Mouse (Mus musculus): ENCODE data around the gene Mtmr11. TPM values are rescaled to one million over a fixed set of nuclear protein-coding genes. Genes with fewer than 3 reads are reported as not detected.

Gene Mtmr11
- 19.4 and 21.2 TPM in 2 replicates for polyA plus RNA-seq (2015; fragmentation: Nextera tagmentation; extraction: Ambion mirVana)

- ATAC-seq (ENCODE audit: insufficient read depth, low FRiP score), result peak; percentile 31; the same call in 1 of the 2 replicates
- H3K36me3 ChIP-seq (ENCODE audit: control insufficient read depth, insufficient read depth, low read length), result no peaks in the 10 kb centered on the region
- H3K27me3 ChIP-seq (ENCODE audit: control insufficient read depth, insufficient read depth, low read length), result no peaks in the 10 kb centered on the region
- H3K4me1 ChIP-seq (ENCODE audit: control insufficient read depth, insufficient read depth, low read length), result peaks cover 16% of the 10 kb centered on the region
- H3K4me2 ChIP-seq (ENCODE audit: low read depth, low read length), result peak within 1 kb of the TSS; percentile 99
- H3K4me3 ChIP-seq (replicated peaks; ENCODE audit: low read length), result peak within 1 kb of the TSS; percentile 51
- WGBS, result 5% methylated on average over 16 of the region's 16 CpGs
- peak within 1 kb of the TSS; percentile 95 for H3K27ac ChIP-seq (ENCODE audit: low read length)
- H3K9me3 ChIP-seq (replicated peaks; ENCODE audit: control insufficient read depth, low read length), result no peaks in the 10 kb centered on the region
- H3K9ac ChIP-seq (ENCODE audit: low read length), result peak within 1 kb of the TSS; percentile 69
Measured at GRCm38 (mm10) chr3:96161869-96162840, at the start of gene Mtmr11. Mtmr11 (plus strand) TSS chr3:96162004.

DNA sequence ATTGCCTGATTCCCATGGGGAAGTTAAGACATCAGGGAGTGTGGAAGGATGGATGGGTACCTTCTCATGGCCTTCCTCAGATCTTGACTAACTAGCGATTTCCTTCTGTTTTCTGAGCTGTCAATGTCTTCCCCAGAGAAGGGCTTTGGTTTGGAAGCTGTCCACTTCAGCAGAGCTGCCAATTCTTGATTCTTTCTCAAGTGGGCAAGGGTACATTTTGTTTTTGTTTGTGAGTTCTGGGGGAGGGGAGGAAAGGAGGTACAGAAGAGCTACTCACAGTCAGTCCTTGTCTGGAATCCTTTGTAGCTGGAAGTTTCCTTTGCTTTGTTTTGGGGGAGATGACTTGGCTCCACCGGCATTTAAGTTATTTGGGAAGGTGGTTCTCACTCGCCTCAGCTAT is 48.6 kb upstream of the Mtmr11 start:
- Histone ChIP-seq H3K4me1 (ENCODE audit: control insufficient read depth, insufficient read depth, low read length) (no peaks in the 10 kb centered on the region), H3K36me3 (ENCODE audit: control insufficient read depth, insufficient read depth, low read length) (no peaks in the 10 kb centered on the region), H3K27ac (ENCODE audit: low read length) (no peak overlapping the region), H3K27me3 (ENCODE audit: control insufficient read depth, insufficient read depth, low read length) (no peaks in the 10 kb centered on the region), H3K9ac (ENCODE audit: low read length) (no peak overlapping the region), H3K9me3 (replicated peaks; ENCODE audit: control insufficient read depth, low read length) (no peaks in the 10 kb centered on the region), H3K4me2 (ENCODE audit: low read depth, low read length) (no peak overlapping the region), H3K4me3 (replicated peaks; ENCODE audit: low read length) (no peak overlapping the region)
- no peak for ATAC-seq (ENCODE audit: insufficient read depth, low FRiP score)
- 55% methylated on average over 3 of the region's 3 CpGs for WGBS

- H3K27ac ChIP-seq (ENCODE audit: low read length), result no peak overlapping the region
- H3K4me1 ChIP-seq (ENCODE audit: control insufficient read depth, insufficient read depth, low read length), result no peaks in the 10 kb centered on the region
- no peaks in the 10 kb centered on the region for H3K36me3 ChIP-seq (ENCODE audit: control insufficient read depth, insufficient read depth, low read length)
- ATAC-seq (ENCODE audit: insufficient read depth, low FRiP score), result no peak
- H3K27me3 ChIP-seq (ENCODE audit: control insufficient read depth, insufficient read depth, low read length), result no peaks in the 10 kb centered on the region
- no peak overlapping the region for H3K4me3 ChIP-seq (replicated peaks; ENCODE audit: low read length)
- no peak overlapping the region for H3K9ac ChIP-seq (ENCODE audit: low read length)
- 65% methylated on average over 2 of the region's 2 CpGs for WGBS
- H3K9me3 ChIP-seq (replicated peaks; ENCODE audit: control insufficient read depth, low read length), result no peaks in the 10 kb centered on the region
- H3K4me2 ChIP-seq (ENCODE audit: low read depth, low read length), result no peak overlapping the region
Measured at GRCm38 (mm10) chr3:96118142-96118541, 43.7 kb upstream of the Mtmr11 start.

DNA sequence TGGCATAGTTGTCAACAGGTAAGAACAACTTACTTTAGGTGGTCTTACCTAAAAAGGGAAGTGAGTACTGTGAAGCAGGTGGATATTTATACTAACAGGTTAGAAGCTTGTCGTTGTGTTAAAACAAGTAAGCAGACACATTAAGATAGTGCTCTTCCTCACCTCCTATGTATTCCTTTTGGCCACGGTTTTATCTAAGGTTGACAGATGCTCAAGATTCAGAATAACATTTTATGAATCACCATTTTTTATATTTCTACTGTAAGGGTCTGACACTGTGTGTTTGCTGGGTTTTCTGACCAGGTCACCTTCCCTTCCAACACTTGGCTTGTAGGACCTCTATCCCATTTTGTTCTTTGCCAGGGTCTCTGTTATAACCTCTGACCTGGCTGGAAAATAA is 43.1 kb upstream of the Mtmr11 start:
- H3K36me3 ChIP-seq (ENCODE audit: control insufficient read depth, insufficient read depth, low read length), result no peaks in the 10 kb centered on the region
- H3K9me3 ChIP-seq (replicated peaks; ENCODE audit: control insufficient read depth, low read length), result no peaks in the 10 kb centered on the region
- no peak overlapping the region for H3K27ac ChIP-seq (ENCODE audit: low read length)
- WGBS, result 82% methylated on average over 2 of the region's 2 CpGs
- no peaks in the 10 kb centered on the region for H3K4me1 ChIP-seq (ENCODE audit: control insufficient read depth, insufficient read depth, low read length)
- no peak overlapping the region for H3K4me3 ChIP-seq (replicated peaks; ENCODE audit: low read length)
- no peak overlapping the region for H3K4me2 ChIP-seq (ENCODE audit: low read depth, low read length)
- no peak for ATAC-seq (ENCODE audit: insufficient read depth, low FRiP score)
- H3K9ac ChIP-seq (ENCODE audit: low read length), result no peak overlapping the region
- no peaks in the 10 kb centered on the region for H3K27me3 ChIP-seq (ENCODE audit: control insufficient read depth, insufficient read depth, low read length)

- Histone ChIP-seq H3K36me3 (ENCODE audit: control insufficient read depth, insufficient read depth, low read length) (no peaks in the 10 kb centered on the region), H3K4me3 (replicated peaks; ENCODE audit: low read length) (no peak overlapping the region), H3K9ac (ENCODE audit: low read length) (no peak overlapping the region), H3K27me3 (ENCODE audit: control insufficient read depth, insufficient read depth, low read length) (no peaks in the 10 kb centered on the region), H3K9me3 (replicated peaks; ENCODE audit: control insufficient read depth, low read length) (no peaks in the 10 kb centered on the region), H3K27ac (ENCODE audit: low read length) (no peak overlapping the region), H3K4me2 (ENCODE audit: low read depth, low read length) (no peak overlapping the region), H3K4me1 (ENCODE audit: control insufficient read depth, insufficient read depth, low read length) (peaks cover 3% of the 10 kb centered on the region; the same call in 1 of the 2 replicates)
- 88% methylated on average over 5 of the region's 5 CpGs for WGBS
- no peak for ATAC-seq (ENCODE audit: insufficient read depth, low FRiP score)
Measured at GRCm38 (mm10) chr3:96124235-96124634, 37.6 kb upstream of the Mtmr11 start.

DNA sequence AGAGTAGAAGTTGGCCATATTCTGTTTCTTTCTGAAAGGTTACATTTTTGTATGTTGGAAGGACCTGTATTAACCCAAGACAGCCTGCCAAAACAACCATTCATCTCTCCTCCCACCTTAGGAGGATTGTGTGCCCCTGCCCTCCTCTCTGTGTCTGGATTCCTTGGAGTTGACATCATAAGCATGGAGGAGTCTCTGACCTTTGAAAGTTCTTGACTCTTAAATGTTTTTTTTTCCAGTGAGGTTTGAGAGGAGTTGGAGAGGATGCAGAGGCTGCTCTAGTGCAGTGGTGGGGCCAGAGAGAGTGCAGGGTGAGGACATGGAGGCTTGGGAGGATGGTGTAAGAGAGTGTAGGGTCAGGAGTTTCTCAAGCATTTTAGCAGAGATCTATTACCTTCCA is 33.7 kb upstream of the Mtmr11 start:
- H3K4me3 ChIP-seq (replicated peaks; ENCODE audit: low read length), result no peak overlapping the region
- no peak overlapping the region for H3K9ac ChIP-seq (ENCODE audit: low read length)
- ATAC-seq (ENCODE audit: insufficient read depth, low FRiP score), result no peak
- no peak overlapping the region for H3K4me2 ChIP-seq (ENCODE audit: low read depth, low read length)
- no peak overlapping the region for H3K27ac ChIP-seq (ENCODE audit: low read length)
- H3K36me3 ChIP-seq (ENCODE audit: control insufficient read depth, insufficient read depth, low read length), result no peaks in the 10 kb centered on the region
- H3K9me3 ChIP-seq (replicated peaks; ENCODE audit: control insufficient read depth, low read length), result no peaks in the 10 kb centered on the region
- peaks cover 3% of the 10 kb centered on the region; the same call in 1 of the 2 replicates for H3K4me1 ChIP-seq (ENCODE audit: control insufficient read depth, insufficient read depth, low read length)
- no peaks in the 10 kb centered on the region for H3K27me3 ChIP-seq (ENCODE audit: control insufficient read depth, insufficient read depth, low read length)

- WGBS, result 70% methylated on average over 3 of the region's 3 CpGs
- Histone ChIP-seq H3K4me1 (ENCODE audit: control insufficient read depth, insufficient read depth, low read length) (peaks cover 3% of the 10 kb centered on the region; the same call in 1 of the 2 replicates), H3K9ac (ENCODE audit: low read length) (no peak overlapping the region), H3K36me3 (ENCODE audit: control insufficient read depth, insufficient read depth, low read length) (no peaks in the 10 kb centered on the region), H3K27me3 (ENCODE audit: control insufficient read depth, insufficient read depth, low read length) (no peaks in the 10 kb centered on the region), H3K4me3 (replicated peaks; ENCODE audit: low read length) (no peak overlapping the region), H3K4me2 (ENCODE audit: low read depth, low read length) (no peak overlapping the region), H3K27ac (ENCODE audit: low read length) (no peak overlapping the region), H3K9me3 (replicated peaks; ENCODE audit: control insufficient read depth, low read length) (no peaks in the 10 kb centered on the region)
- ATAC-seq (ENCODE audit: insufficient read depth, low FRiP score), result no peak
Measured at GRCm38 (mm10) chr3:96132478-96132877, 29.3 kb upstream of the Mtmr11 start.

DNA sequence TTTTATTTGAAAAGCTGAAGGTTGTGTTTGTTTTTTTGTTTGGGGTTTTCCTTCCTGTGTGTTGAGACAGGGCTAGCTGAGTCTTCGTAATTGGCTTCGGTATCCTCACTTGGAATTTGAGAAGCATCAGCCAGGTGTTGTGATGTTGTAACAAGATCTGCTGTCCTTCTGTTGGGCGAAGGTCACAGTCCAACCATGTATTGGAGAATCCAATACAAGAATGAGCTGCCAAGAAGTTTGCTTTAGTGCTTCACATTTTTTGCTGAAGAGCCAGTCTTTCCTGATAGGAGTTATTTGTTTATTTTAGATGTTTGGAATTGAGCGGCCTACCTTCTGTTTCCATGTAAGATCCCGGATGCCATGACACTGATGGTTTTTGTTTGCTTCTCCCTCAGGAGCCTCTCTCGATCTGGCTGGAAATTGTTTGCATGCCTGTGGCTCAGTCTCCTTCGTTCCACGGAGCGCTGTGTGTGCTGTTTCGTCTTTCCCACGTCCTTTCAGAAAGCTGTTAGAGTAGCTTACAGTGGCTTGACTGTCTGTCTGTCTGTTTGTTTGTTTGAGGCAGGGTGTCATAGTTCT is 28.4 kb upstream of the Mtmr11 start:
- Histone ChIP-seq H3K9me3 (replicated peaks; ENCODE audit: control insufficient read depth, low read length) (no peaks in the 10 kb centered on the region), H3K27me3 (ENCODE audit: control insufficient read depth, insufficient read depth, low read length) (no peaks in the 10 kb centered on the region), H3K36me3 (ENCODE audit: control insufficient read depth, insufficient read depth, low read length) (no peaks in the 10 kb centered on the region), H3K4me3 (replicated peaks; ENCODE audit: low read length) (no peak overlapping the region), H3K4me1 (ENCODE audit: control insufficient read depth, insufficient read depth, low read length) (no peaks in the 10 kb centered on the region), H3K9ac (ENCODE audit: low read length) (no peak overlapping the region), H3K27ac (ENCODE audit: low read length) (no peak overlapping the region), H3K4me2 (ENCODE audit: low read depth, low read length) (no peak overlapping the region)
- no peak for ATAC-seq (ENCODE audit: insufficient read depth, low FRiP score)
- 45% methylated on average over 11 of the region's 11 CpGs for WGBS

DNA sequence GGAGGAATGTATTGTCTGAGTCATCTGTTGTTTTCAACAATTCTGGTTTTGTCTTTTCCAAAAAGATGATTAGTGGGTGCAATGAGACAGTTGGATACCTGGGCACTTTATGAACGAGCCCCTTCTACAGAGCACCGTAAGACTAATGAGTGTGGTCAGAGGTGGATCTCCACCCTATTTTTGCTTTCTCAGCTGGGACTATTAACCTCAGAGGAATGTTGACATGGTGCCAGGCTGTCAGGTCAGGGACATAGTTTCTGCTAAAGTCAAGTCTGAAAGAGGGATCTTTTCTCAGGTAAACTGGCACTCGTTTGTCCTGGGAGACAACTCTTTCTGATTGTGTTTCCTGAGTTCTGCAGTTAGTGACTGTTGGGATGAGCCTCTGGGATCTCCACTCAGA is 26.8 kb upstream of the Mtmr11 start:
- WGBS, result 49% methylated on average over 3 of the region's 3 CpGs
- ATAC-seq (ENCODE audit: insufficient read depth, low FRiP score), result no peak
- Histone ChIP-seq H3K9me3 (replicated peaks; ENCODE audit: control insufficient read depth, low read length) (no peaks in the 10 kb centered on the region), H3K9ac (ENCODE audit: low read length) (no peak overlapping the region), H3K4me1 (ENCODE audit: control insufficient read depth, insufficient read depth, low read length) (no peaks in the 10 kb centered on the region), H3K27me3 (ENCODE audit: control insufficient read depth, insufficient read depth, low read length) (no peaks in the 10 kb centered on the region), H3K4me3 (replicated peaks; ENCODE audit: low read length) (no peak overlapping the region), H3K27ac (ENCODE audit: low read length) (no peak overlapping the region), H3K4me2 (ENCODE audit: low read depth, low read length) (no peak overlapping the region), H3K36me3 (ENCODE audit: control insufficient read depth, insufficient read depth, low read length) (no peaks in the 10 kb centered on the region)

All from stomach, embryonic 16.5 days (tissue).